Mouse (Mus musculus) ES-E14 (cell line): ENCODE measurements around the gene Epha4. TPM values are rescaled to one million over a fixed set of nuclear protein-coding genes. Genes with fewer than 3 reads are reported as not detected.

Source experiments
- DNase-seq: peaks from one replicate; pipeline ENCODE4 v3.0.0-alpha.2; 2013; ENCODE audit warnings: low read depth, low spot score
- H3K27ac ChIP-seq: 2 replicates; pipeline ENCODE4 v1.5.1; 2012; ENCODE audit warnings: low read depth, mild to moderate bottlenecking, low read length, moderate library complexity, mixed read lengths; ENCODE audit not compliant: poor library complexity, insufficient read depth, severe bottlenecking
- H3K36me3 ChIP-seq: 2 replicates; pipeline ENCODE4 v1.6.1; 2012; ENCODE audit warnings: mild to moderate bottlenecking, low read length, moderate library complexity, mixed read lengths; ENCODE audit not compliant: control insufficient read depth, poor library complexity, insufficient read depth, severe bottlenecking
- H3K4me1 ChIP-seq, 2 experiments: fragments of 150-350 bp in 1 of 2; sonication (generic) in 1 of 2; 2 replicates each; pipeline ENCODE4 v1.6.1; 2012; ENCODE audit warnings: low read length in 2 of 2, mild to moderate bottlenecking in 1 of 2, mixed read lengths in 1 of 2; ENCODE audit not compliant: control insufficient read depth in 2 of 2, insufficient read depth in 2 of 2, poor library complexity in 1 of 2
- H3K4me3 ChIP-seq, 2 experiments: fragments of 150-350 bp in 1 of 2; sonication (generic) in 1 of 2; 2 replicates each; pipeline ENCODE4 v1.5.1; 2012; ENCODE audit warnings: low read length in 2 of 2, low read depth in 1 of 2, mild to moderate bottlenecking in 1 of 2, mixed read lengths in 1 of 2; ENCODE audit not compliant: insufficient read depth in 1 of 2, poor library complexity in 1 of 2, severe bottlenecking in 1 of 2
- H3K9ac ChIP-seq: 2 replicates; pipeline ENCODE4 v1.6.1; 2012; ENCODE audit warnings: low read depth, mild to moderate bottlenecking, low read length, mixed read lengths; ENCODE audit not compliant: poor library complexity, insufficient read depth, severe bottlenecking
- H3K9me3 ChIP-seq: fragments of 150-350 bp; sonication (generic); 2 replicates; pipeline ENCODE4 v1.6.1; 2012; ENCODE audit warnings: low read depth, mild to moderate bottlenecking, low read length; ENCODE audit not compliant: control insufficient read depth, insufficient read depth
- CHD2 ChIP-seq: IDR thresholded peaks from 2 replicates; pipeline ENCODE4 v1.6.1; 2014; ENCODE audit warnings: mild to moderate bottlenecking, low read depth, low read length, inconsistent platforms
- HCFC1 ChIP-seq: IDR thresholded peaks from 2 replicates; pipeline ENCODE4 v1.6.1; 2012; ENCODE audit warnings: low read length, inconsistent platforms, borderline replicate concordance; ENCODE audit not compliant: insufficient read depth
- MAFK ChIP-seq: IDR thresholded peaks from 2 replicates; pipeline ENCODE4 v1.6.1; 2014; ENCODE audit warnings: mild to moderate bottlenecking, low read depth, low read length, inconsistent platforms; ENCODE audit not compliant: insufficient read depth
- ZC3H11A ChIP-seq: IDR thresholded peaks from 2 replicates; pipeline ENCODE4 v1.6.1; 2012; ENCODE audit warnings: low read depth, mild to moderate bottlenecking, inconsistent platforms, low read length, borderline replicate concordance
- ZNF384 ChIP-seq: IDR thresholded peaks from 2 replicates; pipeline ENCODE4 v1.6.1; 2012; ENCODE audit warnings: low read depth, low read length, inconsistent platforms
- in situ Hi-C, 2 experiments: fragments of 600-800 bp; cut with MboI; formaldehyde crosslinking; loops; one replicate each; pipeline ENCODE4 v1.15.1; 2025; ENCODE audit warnings: low sequenced_read_pairs in 2 of 2, inconsistent platforms in 1 of 2; ENCODE audit not compliant: unreplicated experiment in 2 of 2
- total RNA-seq: library from RNA; depleted of rRNA; stranded (reverse); fragments of 300-350 nt; gene quantifications from 2 replicates; pipeline ENCODE4 v1.2.3, GENCODE M21; 2012

The Epha4 gene
- total RNA-seq, 1 experiment = 99.7 TPM

GRCm38 (mm10) chr1:77516203-77516991, 1.5 kb upstream of the Epha4 start:
- no peak for TF ChIP-seq MAFK
- TF ChIP-seq ZNF384 = 0 out of 2 replicates have a peak, but pooled peaks have one; percentile 21
- no peak for TF ChIP-seq HCFC1
- no peak for TF ChIP-seq CHD2
- peak; percentile 96 for TF ChIP-seq ZC3H11A
- H3K9ac ChIP-seq = peak overlapping the region; percentile 67; the same call in 1 of the 2 replicates
- H3K36me3 ChIP-seq = no peaks in the 10 kb centered on the region
- H3K4me1 ChIP-seq = peaks cover 2% of the 10 kb centered on the region in 2 experiments; a peak in 2 of 4 replicates
- peak overlapping the region; percentile 76 to 99 for H3K4me3 ChIP-seq
- in situ Hi-C loops = no loop called here
- peak; percentile 86 for DNase-seq
- H3K9me3 ChIP-seq = no peaks in the 10 kb centered on the region
- no peak overlapping the region for H3K27ac ChIP-seq

- DNase-seq = no peak
- no peak overlapping the region for H3K27ac ChIP-seq
- peaks cover 2 to 4% of the 10 kb centered on the region in 2 experiments; a peak in 2 of 4 replicates for H3K4me1 ChIP-seq
These were observed 728 bp upstream of the Epha4 start for GRCm38 (mm10) chr1:77515651-77515981.

GRCm38 (mm10) chr1:77514325-77514962, 444 bp downstream of the Epha4 start:
- H3K4me3 ChIP-seq = peak overlapping the region; percentile 85 to 99
- H3K4me1 ChIP-seq = peaks cover 2 to 4% of the 10 kb centered on the region in 2 experiments; a peak in 2 of 4 replicates
- no peak overlapping the region; the same call in 1 of the 2 replicates for H3K27ac ChIP-seq
- no peak for TF ChIP-seq MAFK
- no peak for TF ChIP-seq HCFC1
- TF ChIP-seq ZNF384 = no peak
- TF ChIP-seq CHD2 = no peak
- no peak for TF ChIP-seq ZC3H11A
- H3K9me3 ChIP-seq = no peaks in the 10 kb centered on the region
- H3K36me3 ChIP-seq = peaks cover 3% of the 10 kb centered on the region; the same call in 1 of the 2 replicates
- in situ Hi-C loops = no loop called here
- no peak for DNase-seq
- H3K9ac ChIP-seq = peak overlapping the region; percentile 83

More at GRCm38 (mm10) chr1:77515651-77515981, 728 bp upstream of the Epha4 start:
- peak overlapping the region; percentile 67 for H3K9ac ChIP-seq
- H3K9me3 ChIP-seq = no peaks in the 10 kb centered on the region
- in situ Hi-C loops = no loop called here
- H3K4me3 ChIP-seq = peak overlapping the region; percentile 76 to 99
- TF ChIP-seq HCFC1 (no peak), MAFK (no peak), ZC3H11A (no peak), ZNF384 (no peak), CHD2 (no peak)
- no peaks in the 10 kb centered on the region; the same call in 1 of the 2 replicates for H3K36me3 ChIP-seq

GRCm38 (mm10) chr1:77513959-77514324, 946 bp downstream of the Epha4 start:
- in situ Hi-C loops = no loop called here
- H3K27ac ChIP-seq = no peak overlapping the region
- no peak for DNase-seq
- H3K36me3 ChIP-seq = peaks cover 3% of the 10 kb centered on the region; the same call in 1 of the 2 replicates
- peak overlapping the region; percentile 85 to 99 for H3K4me3 ChIP-seq
- TF ChIP-seq CHD2 = no peak
- no peak for TF ChIP-seq MAFK
- no peak for TF ChIP-seq ZC3H11A
- no peak for TF ChIP-seq HCFC1
- TF ChIP-seq ZNF384 = no peak
- H3K4me1 ChIP-seq = peaks cover 2 to 4% of the 10 kb centered on the region in 2 experiments; a peak in 2 of 4 replicates
- H3K9ac ChIP-seq = peak overlapping the region; percentile 83
- no peaks in the 10 kb centered on the region for H3K9me3 ChIP-seq
